Mouse (Mus musculus): ENCODE measurements at regions not wholly inside any gene's neighbourhood (a gene's known extent, or its start where the extent isn't known, plus 50 kb on each side); places are given as distances from the start of the nearest gene placed in this dataset.

DNA sequence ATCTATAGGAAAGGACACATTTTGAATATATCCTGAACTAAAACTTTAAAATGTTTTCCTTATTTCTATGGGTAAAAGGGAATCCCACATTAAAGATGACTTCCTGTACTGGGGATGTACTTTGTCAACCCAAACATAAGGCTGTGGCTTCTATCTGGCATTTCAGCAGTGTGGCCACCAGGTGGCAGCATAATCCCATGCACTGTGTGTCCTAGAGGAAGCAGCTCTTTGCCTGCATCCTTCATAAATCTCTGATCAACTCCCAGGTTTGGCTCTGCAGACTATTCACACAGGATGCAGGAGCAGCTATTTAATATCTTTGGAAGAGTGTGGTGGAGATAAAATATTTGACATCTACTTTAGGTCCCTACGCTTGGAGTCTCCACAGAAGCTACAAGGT lies 59.1 kb downstream of the Bmp15 start:
- no peak; the same call in 1 of the 2 replicates for ATAC-seq (ENCODE audit: low FRiP score, low read depth)
- no peak for TF ChIP-seq POLR2A (IDR thresholded peaks at IDR 0.05; ENCODE audit: borderline replicate concordance, extremely low read depth, insufficient read depth, insufficient read length)
- WGBS, result 76% methylated on average over 1 of the region's 1 CpGs

DNA sequence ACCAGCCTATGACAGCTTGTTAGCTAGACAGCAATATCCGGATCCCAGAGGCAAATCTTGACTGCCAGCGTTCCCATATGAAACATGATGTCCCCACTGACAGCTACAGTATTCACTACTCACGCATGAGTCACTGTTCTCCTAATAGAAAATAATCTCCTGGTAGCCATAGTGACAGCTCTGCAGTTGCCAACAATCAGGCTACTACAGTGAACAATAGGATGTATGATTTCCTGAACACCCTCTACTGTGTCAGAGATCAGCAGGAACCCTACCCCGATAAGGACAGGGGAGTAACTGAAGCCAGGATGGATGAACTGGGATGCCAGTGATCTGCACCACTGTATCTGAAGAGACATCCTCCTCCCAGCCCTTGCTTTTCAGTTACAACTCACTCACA lies 62.0 kb downstream of the Bmp15 start:
- Histone ChIP-seq H3K36me3 (ENCODE audit: control insufficient read depth, insufficient read depth, low read length) (no peaks in the 10 kb centered on the region), H3K9ac (ENCODE audit: low read depth, low read length, severe bottlenecking) (no peak overlapping the region), H3K9me3 (ENCODE audit: control insufficient read depth, low read length) (no peaks in the 10 kb centered on the region), H3K4me1 (ENCODE audit: control insufficient read depth, insufficient read depth, low read length) (no peaks in the 10 kb centered on the region), H3K27me3 (ENCODE audit: control insufficient read depth, insufficient read depth, low read length) (no peaks in the 10 kb centered on the region), H3K4me2 (replicated peaks; ENCODE audit: low read depth, low read length, severe bottlenecking) (no peak overlapping the region), H3K4me3 (replicated peaks; ENCODE audit: low read length) (no peak overlapping the region), H3K27ac (replicated peaks; ENCODE audit: low read depth, low read length) (no peak overlapping the region)
- TF ChIP-seq POLR2A (IDR thresholded peaks at IDR 0.05; ENCODE audit: borderline replicate concordance, extremely low read depth, insufficient read depth, insufficient read length), result no peak
- 78% methylated on average over 4 of the region's 4 CpGs for whole genome bisulfite sequencing
- ATAC-seq (ENCODE audit: low FRiP score, low read depth) (no peak), DNase-seq (ENCODE audit: low spot score) (no peak)

More for the DNA sequence above, 59.1 kb downstream of the Bmp15 start:
- no peaks in the 10 kb centered on the region for H3K4me1 ChIP-seq (ENCODE audit: control insufficient read depth, insufficient read depth, low read length)
- H3K36me3 ChIP-seq (ENCODE audit: control insufficient read depth, insufficient read depth, low read length), result no peaks in the 10 kb centered on the region
- H3K9me3 ChIP-seq (ENCODE audit: control insufficient read depth, low read length), result no peaks in the 10 kb centered on the region
- H3K4me2 ChIP-seq (replicated peaks; ENCODE audit: low read depth, low read length, severe bottlenecking), result no peak overlapping the region
- no peaks in the 10 kb centered on the region for H3K27me3 ChIP-seq (ENCODE audit: control insufficient read depth, insufficient read depth, low read length)
- H3K27ac ChIP-seq (replicated peaks; ENCODE audit: low read depth, low read length), result no peak overlapping the region
- H3K9ac ChIP-seq (ENCODE audit: low read depth, low read length, severe bottlenecking), result no peak overlapping the region
- no peak overlapping the region for H3K4me3 ChIP-seq (replicated peaks; ENCODE audit: low read length)
- DNase-seq (ENCODE audit: low spot score), result peak; percentile 58

GRCm38 (mm10) chrX:6254058-6254457 lies 66.5 kb downstream of the Bmp15 start:
- ATAC-seq (ENCODE audit: low FRiP score, low read depth) (no peak), DNase-seq (ENCODE audit: low spot score) (no peak)
- Histone ChIP-seq H3K27ac (replicated peaks; ENCODE audit: low read depth, low read length) (no peak overlapping the region), H3K9me3 (ENCODE audit: control insufficient read depth, low read length) (no peaks in the 10 kb centered on the region), H3K36me3 (ENCODE audit: control insufficient read depth, insufficient read depth, low read length) (no peaks in the 10 kb centered on the region), H3K27me3 (ENCODE audit: control insufficient read depth, insufficient read depth, low read length) (no peaks in the 10 kb centered on the region), H3K4me1 (ENCODE audit: control insufficient read depth, insufficient read depth, low read length) (no peaks in the 10 kb centered on the region), H3K4me3 (replicated peaks; ENCODE audit: low read length) (no peak overlapping the region), H3K4me2 (replicated peaks; ENCODE audit: low read depth, low read length, severe bottlenecking) (no peak overlapping the region), H3K9ac (ENCODE audit: low read depth, low read length, severe bottlenecking) (no peak overlapping the region)
- no peak for TF ChIP-seq POLR2A (IDR thresholded peaks at IDR 0.05; ENCODE audit: borderline replicate concordance, extremely low read depth, insufficient read depth, insufficient read length)

DNA sequence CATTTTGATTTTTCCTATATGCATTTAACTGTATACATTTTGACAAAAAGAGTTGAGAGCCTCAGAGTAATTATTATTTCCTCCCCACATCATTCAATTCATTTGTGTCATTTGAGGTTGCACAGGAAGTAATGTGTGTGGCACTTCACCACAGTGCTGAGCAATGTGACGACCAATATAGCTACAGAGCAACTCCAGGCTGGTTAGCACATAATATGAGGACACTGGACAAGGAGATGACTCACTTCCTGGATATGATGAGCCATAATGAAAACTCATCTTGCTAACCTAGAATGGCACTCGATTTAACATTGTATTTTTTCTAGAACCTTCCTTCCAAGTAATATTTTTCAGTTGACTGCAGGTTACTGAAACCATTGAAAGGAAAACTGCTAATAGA lies 67.6 kb downstream of the Bmp15 start:
- Histone ChIP-seq H3K27me3 (ENCODE audit: control insufficient read depth, insufficient read depth, low read length) (no peaks in the 10 kb centered on the region), H3K9ac (ENCODE audit: low read depth, low read length, severe bottlenecking) (no peak overlapping the region), H3K36me3 (ENCODE audit: control insufficient read depth, insufficient read depth, low read length) (no peaks in the 10 kb centered on the region), H3K4me3 (replicated peaks; ENCODE audit: low read length) (no peak overlapping the region), H3K27ac (replicated peaks; ENCODE audit: low read depth, low read length) (no peak overlapping the region), H3K9me3 (ENCODE audit: control insufficient read depth, low read length) (no peaks in the 10 kb centered on the region), H3K4me1 (ENCODE audit: control insufficient read depth, insufficient read depth, low read length) (no peaks in the 10 kb centered on the region), H3K4me2 (replicated peaks; ENCODE audit: low read depth, low read length, severe bottlenecking) (no peak overlapping the region)
- DNase-seq (ENCODE audit: low spot score) (no peak), ATAC-seq (ENCODE audit: low FRiP score, low read depth) (no peak)
- 60% methylated on average over 2 of the region's 2 CpGs for WGBS
- no peak for TF ChIP-seq POLR2A (IDR thresholded peaks at IDR 0.05; ENCODE audit: borderline replicate concordance, extremely low read depth, insufficient read depth, insufficient read length)
